Mouse (Mus musculus) olfactory bulb, adult 2 months (tissue): ENCODE measurements around the gene Mapk11.

Experiments
- CTCF ChIP-seq: fragments of 200-500 bp; IDR thresholded peaks from 2 replicates; pipeline ENCODE4 v1.5.1; 2012; ENCODE audit warnings: low read depth, mild to moderate bottlenecking, low read length, moderate library complexity; ENCODE audit not compliant: insufficient read depth
- POLR2A ChIP-seq: fragments of 200-500 bp; IDR thresholded peaks from 2 replicates; pipeline ENCODE4 v1.6.1; 2012; ENCODE audit warnings: mild to moderate bottlenecking, low read depth, low read length, moderate library complexity; ENCODE audit not compliant: insufficient read depth

DNA sequence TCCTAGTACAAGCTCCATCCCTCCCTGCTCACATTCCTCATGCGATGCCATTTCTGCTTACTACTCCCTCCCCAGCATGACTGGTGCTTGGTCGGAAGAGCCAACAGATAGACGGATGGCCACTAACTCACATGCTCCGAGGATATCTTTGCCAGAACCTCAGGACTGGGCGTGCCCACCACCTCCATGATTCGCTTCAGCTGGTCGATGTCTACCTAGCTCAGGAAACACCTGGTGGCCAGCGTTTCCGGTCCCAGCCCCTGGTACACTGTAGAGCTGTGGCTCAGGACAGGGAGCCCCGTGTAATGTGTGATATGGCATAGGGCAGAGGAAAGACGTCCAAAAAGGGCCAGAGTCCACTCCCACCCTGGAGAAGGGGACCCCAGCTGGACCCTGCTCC lies 4.5 kb downstream of the Mapk11 start:
- TF ChIP-seq CTCF (no peak), POLR2A (no peak)
